Mouse (Mus musculus): ENCODE data around the gene Neurod4.

DNA sequence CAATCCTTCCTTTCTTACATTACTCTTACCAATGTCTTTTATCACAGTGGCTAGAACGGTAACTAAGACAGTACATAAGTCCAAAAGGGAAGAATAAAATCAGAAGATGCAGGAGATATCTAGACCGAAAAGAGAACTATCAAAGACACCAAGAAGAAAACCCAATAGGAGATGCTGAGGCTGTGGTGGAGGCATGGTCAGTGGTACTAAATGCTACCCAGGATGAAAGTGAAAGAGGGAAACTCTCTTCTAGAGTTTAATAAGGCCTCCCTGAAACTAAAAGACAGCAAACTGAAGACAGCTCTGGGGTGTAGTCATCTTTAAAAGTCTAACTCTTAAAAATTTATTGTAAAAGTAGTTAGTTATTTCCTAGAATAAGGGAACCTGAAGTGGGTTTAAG lies 40.7 kb upstream of the Neurod4 start:
- TF ChIP-seq POLR2A (IDR thresholded peaks at IDR 0.05; ENCODE audit: borderline replicate concordance, control insufficient read depth, low read depth, low read length) = no peak
- TF ChIP-seq CTCF (IDR thresholded peaks at IDR 0.05; ENCODE audit: control insufficient read depth, insufficient read depth, low read length) = no peak
